Mouse (Mus musculus) gastrocnemius, postnatal 25 days (tissue): ENCODE results near the gene Skiv2l. TPM values are rescaled to one million over a fixed set of nuclear protein-coding genes. Genes with fewer than 3 reads are reported as not detected.
"Not testable (repeated sequence)": the region's sequence is repeated elsewhere in the genome, so short reads cannot be mapped to it uniquely, and the experiment has no call there.

Experiments used
- DNase-seq: peaks from one replicate; pipeline ENCODE4 v3.0.0; 2022
- total RNA-seq, 2 experiments: library from RNA; stranded (reverse); gene quantifications; 1 replicate in 1 of 2; 2 replicates in 1 of 2; pipeline ENCODE4 v1.2.3; 2021

The Skiv2l gene
- total RNA-seq, 2 experiments from 2014 or later, result 18.0 to 18.9 TPM

- DNase-seq, result no peak
Measured at GRCm38 (mm10) chr17:34811275-34811674, 38.7 kb downstream of the Skiv2l start.

GRCm38 (mm10) chr17:34810811-34811210, 39.2 kb downstream of the Skiv2l start:
- DNase-seq, result not testable (repeated sequence)

DNA sequence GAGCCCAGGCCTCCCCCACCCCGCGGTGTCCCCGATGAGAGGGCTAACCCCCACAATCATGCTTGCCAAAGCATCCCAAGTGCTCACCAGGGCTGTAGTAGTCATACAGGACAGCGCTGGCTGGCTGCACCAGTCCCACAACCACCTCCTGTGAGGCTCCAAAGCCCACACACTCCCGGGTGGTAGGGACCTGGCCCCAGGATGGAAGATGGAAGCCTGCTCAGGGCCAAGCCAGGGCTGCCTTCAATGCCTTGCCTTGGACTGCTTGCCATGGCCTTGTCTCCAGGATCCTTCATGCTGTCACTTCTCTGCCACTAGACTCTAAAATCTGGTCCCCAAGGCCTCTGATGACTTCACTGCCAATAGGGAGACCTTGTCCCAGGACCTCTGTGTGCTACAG, 39.6 kb downstream of the Skiv2l start:
- DNase-seq, result not testable (repeated sequence)

DNA sequence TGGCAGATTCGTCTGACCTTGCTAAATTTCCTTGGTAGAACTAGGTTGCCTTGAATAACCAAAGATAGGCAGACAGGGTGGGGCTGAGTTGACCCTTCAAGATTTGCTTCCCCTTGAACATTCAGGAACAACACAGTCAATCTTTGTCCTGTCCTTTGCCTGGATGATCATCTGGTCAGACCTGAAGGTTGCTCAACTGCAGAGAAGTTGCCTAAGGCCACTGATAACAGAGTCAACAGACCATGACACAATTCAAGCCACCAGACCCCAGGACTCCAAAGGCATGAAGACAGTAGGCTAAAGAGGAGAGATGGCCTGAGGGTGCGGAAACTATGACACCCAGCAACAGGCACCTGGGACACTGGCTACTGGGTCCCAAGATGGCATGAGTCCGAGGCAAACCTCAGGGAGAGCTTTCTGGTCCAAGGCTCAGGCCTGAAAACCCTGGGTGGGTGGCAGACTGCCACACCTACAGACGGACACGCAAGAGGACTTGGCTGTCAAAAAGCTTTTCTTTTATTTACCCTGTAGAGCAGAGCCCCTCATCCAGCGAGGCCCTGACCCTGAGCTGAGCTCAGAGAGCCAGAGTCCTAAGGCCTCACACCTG, 41.3 kb downstream of the Skiv2l start:
- DNase-seq, result no peak

GRCm38 (mm10) chr17:34807176-34807575, 42.8 kb downstream of the Skiv2l start:
- DNase-seq, result no peak

GRCm38 (mm10) chr17:34804871-34805562, 45.0 kb downstream of the Skiv2l start:
- DNase-seq, result no peak

DNA sequence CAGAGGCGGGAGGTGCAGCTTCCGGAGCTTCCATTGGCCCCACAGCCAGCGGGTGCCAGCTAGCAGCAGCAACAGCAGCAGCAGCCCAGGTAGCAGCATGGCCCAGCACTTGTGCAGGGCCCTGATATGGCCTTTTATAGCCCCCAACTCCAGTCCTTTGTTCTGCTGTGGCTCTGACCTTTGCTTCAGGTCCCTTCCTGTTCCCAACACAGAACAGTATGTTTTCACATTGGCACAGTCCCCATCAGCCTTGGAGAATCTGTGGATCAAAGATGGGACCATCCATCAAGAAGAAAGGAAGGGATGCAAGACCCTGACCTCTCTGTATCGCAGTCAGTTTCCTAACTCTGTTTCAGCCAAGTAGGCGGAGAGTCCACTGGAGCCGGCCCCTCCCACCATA, 45.7 kb downstream of the Skiv2l start, which contains the start of gene Cyp21a1:
TSS of gene Cyp21a1 (minus strand) at position 261 of the 400 bp plus-strand sequence.
- DNase-seq, result not testable (repeated sequence)

DNA sequence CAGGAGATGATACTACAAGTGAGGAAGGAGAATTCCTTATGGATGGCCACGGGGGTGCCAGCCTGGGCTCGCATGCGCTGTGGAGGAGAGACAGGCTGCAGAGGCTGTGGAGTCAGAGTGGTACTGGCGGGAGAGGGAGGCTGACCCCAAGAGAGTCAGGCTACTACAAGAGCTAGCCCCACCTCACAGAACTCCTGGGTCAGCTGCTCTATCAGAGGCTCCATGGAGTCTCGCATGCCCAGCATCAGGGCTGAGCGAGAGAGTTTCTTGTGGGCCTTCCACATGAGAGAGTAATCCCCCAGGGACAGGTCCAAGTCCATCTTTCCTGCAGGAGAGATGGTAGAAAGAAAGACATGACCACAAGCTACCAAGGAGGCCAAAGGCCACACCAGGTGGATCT, 46.6 kb downstream of the Skiv2l start:
- DNase-seq, result not testable (repeated sequence)

- not testable (repeated sequence) for DNase-seq
Measured at GRCm38 (mm10) chr17:34802756-34803155, 47.3 kb downstream of the Skiv2l start.

- DNase-seq, result not testable (repeated sequence)
Measured at GRCm38 (mm10) chr17:34800781-34801305, 49.2 kb downstream of the Skiv2l start.

- DNase-seq, result no peak
Measured at GRCm38 (mm10) chr17:34799531-34799925, 50.5 kb downstream of the Skiv2l start.

DNA sequence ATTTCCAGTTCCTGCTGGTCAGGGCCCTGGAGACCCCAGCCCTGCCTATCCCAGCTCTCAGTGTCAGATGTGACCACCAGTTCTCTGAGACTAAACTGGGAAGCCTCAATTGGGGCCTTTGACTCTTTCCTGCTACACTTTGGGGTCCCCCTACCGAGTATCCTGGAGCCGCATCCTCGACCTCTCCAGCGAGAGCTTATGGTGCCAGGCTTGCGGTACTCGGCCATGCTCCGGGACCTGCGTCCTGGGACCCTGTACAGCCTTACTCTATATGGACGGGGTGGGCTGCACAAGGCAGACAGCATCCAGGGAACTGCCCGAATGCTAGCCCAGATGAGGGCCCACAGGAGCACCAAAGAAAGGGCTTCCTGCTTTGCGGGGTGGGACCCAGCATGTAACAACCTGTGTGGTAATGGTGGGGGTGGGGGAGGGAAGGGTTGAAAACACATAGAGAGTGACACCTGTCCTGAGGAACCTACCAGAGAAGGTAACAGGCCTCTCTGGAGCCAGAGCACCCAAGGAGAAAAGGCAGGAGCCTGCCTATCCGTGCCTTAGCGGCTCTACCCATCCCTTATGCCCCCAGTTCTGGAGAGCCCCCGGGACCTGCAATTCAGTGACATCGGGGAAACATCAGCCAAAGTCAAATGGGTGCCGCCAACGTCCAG, 51.0 kb downstream of the Skiv2l start:
- no peak for DNase-seq

DNA sequence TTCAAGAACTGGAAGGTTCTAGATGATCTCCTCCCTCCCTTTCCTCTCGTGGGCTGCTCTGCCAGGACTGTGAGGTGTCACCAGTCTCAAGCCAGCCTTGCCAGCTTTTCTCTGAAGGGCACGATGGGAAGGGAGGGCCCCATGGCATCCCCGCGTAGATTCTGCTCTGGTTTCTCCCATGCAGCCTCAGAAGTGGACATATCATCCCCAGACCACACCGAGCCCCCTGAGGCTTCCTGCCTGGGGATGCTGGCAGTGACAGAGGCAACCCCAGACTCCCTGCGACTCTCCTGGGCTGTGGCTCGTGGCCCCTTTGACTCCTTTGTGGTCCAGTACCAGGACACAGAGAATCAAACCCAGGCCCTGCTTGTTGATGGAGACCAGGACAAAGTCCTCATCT, 51.9 kb downstream of the Skiv2l start:
- not testable (repeated sequence) for DNase-seq

GRCm38 (mm10) chr17:34797211-34797995, 52.6 kb downstream of the Skiv2l start:
- DNase-seq, result not testable (repeated sequence)

- DNase-seq, result no peak
Measured at GRCm38 (mm10) chr17:34796311-34797140, 53.5 kb downstream of the Skiv2l start.

DNA sequence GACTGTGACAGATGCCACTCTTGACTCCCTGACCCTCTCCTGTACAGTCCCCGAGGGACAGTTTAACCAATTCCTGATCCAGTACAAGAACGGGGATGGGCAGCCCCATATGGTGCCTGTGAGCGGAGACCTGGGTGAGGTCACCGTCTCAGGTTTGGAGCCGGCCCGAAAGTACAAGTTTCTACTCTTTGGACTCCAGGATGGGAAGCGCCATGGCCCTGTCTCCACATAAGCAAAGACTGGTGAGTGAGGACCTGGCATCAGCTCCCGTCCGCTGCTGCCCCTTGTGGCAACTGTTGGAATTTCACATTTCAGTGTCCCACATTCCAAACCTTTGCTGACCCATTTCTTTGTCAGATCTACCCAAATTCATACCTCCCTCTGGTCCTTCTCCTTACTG, 54.4 kb downstream of the Skiv2l start:
- DNase-seq, result no peak

- no peak for DNase-seq
Measured at GRCm38 (mm10) chr17:34795016-34795415, 55.0 kb downstream of the Skiv2l start.
